Mouse (Mus musculus) right cerebral cortex, adult 18-20 months (tissue): ENCODE results near the gene Rnf43.
A peak's percentile ranks its signal among the peaks of the same experiment; 100 is the strongest.

Source experiments
- DNase-seq: peaks from one replicate; pipeline ENCODE4 v3.0.0; 2022; ENCODE audit warnings: mixed read lengths

Rnf43 gene

GRCm38 (mm10) chr11:87662407-87662806 is at the start of gene Rnf43:
TSS of gene Rnf43 (plus strand) at chr11:87662722.
- peak; percentile 87 for DNase-seq

DNA sequence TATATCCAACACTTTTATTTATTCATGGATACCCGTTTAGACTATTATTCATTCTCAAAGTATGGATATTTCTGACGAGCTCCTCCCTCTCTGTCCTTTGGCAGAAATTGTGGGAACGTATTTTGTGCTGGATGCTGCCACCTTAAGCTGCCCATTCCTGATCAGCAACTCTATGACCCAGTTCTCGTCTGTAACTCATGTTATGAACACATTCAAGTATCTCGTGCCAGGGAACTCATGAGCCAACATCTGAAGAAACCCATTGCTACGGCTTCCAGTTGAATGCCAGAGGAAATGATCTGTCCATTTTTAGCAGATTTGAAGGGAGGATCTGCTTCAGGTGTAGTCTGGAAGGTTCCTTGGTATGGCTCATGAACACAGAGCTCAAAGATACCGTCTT is 48.5 kb upstream of the Rnf43 start:
- DNase-seq: no peak

DNA sequence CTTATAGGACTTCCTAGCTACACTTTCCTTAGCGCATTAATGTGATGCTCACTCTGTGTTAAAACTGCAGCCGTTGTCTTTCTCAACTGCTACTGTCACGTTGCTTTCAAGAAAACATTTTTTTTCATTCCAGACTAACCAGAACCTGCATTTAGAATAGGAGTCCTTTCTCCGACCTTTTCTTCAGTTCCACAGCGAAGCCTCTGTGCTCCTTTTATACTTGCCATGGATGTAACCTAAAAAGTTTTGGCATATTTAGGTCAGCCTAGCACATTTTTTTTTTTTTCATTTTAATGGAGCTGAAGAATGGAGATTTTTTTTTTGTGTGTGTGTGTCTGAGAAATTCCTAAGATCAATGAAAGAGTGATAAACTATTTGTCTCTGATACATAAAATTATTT is 47.0 kb upstream of the Rnf43 start:
- no peak for DNase-seq

DNA sequence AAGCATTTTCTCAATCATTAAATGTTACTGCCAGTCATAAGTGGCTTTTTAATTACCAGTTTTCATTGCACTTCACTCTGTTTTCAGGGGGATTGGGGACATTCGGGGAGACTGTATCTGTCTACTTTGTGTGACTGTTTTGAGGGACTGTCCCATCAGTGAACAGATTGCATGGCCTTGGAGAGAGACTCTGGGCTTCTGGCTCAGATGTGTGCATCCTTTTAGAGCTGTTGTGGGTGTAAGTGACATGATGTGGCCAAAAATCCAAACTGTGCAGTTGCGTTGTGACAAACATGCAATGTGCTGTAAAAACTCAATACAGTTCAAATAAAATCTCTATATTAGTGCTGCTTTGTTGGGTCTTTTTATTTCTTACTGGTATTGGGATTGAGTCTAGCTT is 46.6 kb upstream of the Rnf43 start:
- no peak for DNase-seq

- DNase-seq: no peak
These were observed 45.6 kb upstream of the Rnf43 start, which contains the start of gene Hsf5 for GRCm38 (mm10) chr11:87616790-87617474. TSS of gene Hsf5 (plus strand) at chr11:87617164.

DNA sequence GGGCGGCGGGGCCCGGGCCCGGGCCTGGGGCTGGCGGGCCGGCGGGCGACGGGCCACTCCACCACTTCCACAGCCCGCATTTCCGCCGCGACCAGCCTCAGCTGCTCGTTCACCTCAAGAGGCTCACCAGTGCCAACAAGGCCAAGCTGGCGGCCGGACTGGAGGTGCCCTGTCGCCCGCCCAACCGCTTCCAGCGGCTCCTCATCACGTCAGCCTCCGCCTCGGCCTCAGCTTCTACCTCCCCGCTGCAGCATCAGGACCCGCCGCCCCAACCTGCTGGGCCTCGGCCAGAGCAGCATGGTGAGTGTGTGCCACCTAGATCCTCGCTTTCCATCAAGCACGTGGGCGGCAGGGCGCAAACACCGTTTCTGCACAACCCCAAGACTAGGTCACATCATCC is 44.9 kb upstream of the Rnf43 start:
- no peak for DNase-seq

DNA sequence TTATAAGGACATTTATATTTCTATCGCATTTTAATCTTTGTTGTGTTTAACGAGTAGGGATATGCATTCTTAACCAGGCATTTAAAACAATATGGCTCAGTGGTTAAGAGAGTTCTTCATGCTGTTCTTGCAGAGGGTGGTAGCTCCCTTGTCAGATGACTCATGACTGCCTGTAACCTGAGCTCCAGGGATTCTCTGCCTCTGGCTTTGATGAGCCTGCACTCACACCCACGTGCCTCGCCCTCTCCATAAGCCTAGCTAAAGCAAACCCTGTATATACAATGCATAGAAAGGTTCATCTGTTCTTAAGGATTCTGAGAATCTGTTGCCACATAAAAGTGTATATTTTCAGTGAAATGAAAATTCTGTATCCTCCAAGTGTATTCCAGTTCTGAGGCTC is 39.4 kb upstream of the Rnf43 start:
- no peak for DNase-seq

GRCm38 (mm10) chr11:87629859-87630258 is 32.7 kb upstream of the Rnf43 start:
- DNase-seq: no peak

DNA sequence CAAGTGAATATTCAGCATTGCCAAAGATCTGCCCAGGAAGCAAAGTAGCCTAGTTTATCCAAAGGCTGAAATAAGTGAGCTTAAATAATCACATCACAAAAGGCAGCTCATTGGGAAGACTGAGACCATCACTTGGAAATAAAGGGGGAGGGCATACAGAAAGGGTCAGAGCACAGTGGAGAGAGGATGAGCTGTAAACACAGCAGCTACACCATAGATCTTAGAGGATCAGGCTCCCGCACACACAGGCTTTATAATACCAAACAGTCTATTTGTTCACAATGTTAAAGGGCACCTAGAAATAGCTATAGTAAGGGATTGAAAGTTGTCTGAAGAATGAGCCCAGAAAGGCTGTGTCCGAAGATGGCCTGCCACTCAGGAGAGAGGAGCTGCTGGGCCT is 23.7 kb upstream of the Rnf43 start:
- no peak for DNase-seq

DNA sequence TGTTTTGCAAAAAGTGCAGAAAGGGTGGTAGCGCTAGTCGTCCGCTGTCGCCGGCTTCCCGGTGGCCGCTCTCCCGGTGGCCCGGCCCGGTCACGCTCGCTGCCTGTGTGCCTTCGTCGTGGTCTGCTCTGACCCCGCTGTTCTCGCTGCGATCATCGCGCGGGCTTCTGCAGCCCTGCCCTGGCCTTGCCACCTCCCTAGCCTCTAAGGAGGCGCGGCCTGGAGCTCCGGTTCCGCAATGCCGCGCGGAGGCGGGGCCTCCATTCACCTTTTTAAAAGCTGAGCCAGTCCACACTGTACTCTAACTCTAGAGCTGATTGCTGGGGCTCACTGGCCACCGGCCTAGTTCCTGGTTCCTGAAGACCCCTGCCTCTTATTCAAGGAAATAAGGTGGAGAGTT is 23.3 kb upstream of the Rnf43 start:
- DNase-seq: no peak

GRCm38 (mm10) chr11:87642865-87643264 is 19.7 kb upstream of the Rnf43 start:
- DNase-seq: no peak

GRCm38 (mm10) chr11:87654693-87655092 is 7.8 kb upstream of the Rnf43 start:
- no peak for DNase-seq

- no peak for DNase-seq
These were observed 3.3 kb upstream of the Rnf43 start for GRCm38 (mm10) chr11:87659216-87659615.

DNA sequence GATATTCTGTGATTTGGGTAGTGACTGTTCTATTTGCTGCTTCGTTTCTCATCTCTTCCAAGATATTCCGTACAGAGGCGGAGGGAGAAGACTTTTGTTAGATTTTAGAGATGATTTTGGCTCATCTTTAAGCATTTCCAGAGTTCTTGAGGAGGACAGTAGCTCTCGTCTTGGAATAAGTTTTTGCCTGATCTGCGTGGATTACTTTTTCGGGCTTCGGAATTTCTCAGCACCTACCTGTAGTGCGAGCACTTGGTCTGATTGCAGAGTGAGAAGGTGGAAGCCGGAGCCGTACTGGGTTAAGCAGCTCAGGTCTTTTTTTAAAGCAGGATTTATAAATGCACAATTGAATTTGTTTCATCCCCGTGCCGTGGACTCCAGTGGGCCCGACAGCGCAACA is 300 bp downstream of the Rnf43 start:
- no peak for DNase-seq

DNA sequence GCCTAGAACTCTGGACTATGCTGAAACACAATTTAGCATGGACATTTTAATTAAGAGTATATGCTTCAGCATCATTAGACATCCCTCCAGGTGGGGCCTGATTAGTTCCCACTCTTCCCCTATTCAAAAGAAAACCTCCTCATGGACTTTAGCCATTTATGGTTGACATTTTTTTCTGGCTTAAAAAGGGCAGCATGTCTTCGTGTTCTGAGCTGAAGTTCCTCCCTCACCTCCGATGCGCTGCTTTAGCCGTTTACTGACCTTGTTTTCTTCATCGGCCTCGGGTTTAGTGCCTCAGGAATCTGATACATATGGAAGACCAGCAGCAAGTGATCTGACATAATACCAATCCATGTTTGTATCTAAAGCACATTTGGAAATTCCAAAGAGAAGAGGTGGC is 1.4 kb downstream of the Rnf43 start:
- DNase-seq: no peak

GRCm38 (mm10) chr11:87664521-87664920 is 2.0 kb downstream of the Rnf43 start:
- DNase-seq: no peak

DNA sequence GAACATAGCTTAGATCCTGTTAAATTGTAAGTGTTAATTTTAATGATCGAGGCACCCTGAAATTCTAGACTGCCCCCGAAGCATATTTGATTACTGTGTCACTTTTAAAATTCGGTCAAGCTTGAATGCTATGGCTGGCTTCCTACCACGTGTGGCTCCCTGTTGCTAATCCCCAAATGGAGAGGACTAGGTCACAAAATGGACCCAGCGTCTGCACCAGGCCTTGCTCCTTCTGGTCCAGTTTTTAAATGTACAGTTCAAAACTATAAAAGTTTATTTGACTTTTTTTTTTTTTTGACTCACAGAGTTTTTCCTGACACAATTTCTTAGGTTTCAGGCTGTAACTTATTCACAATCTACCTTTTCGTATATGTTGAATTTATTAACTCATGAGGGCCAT is 2.7 kb downstream of the Rnf43 start:
- no peak for DNase-seq

DNA sequence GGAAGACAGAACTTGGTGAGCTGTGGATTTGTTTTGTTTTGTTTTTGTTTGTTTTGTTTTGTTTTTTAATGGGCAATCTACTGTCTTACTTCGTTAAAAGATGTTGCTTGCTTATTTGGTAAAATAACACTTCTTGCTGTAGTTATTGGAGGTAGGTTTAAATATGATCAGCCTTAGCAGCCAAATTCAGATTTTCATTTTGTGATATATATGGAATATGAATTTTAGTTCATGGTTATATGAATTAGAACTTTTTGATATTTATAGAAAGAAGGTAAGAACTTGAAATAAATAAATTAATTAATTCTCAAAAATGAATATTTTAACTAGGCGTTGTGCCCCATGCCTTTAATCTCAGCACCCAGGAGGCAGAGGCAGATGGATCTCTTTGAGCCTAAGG is 3.1 kb downstream of the Rnf43 start:
- no peak for DNase-seq

- DNase-seq: no peak
These were observed 3.9 kb downstream of the Rnf43 start for GRCm38 (mm10) chr11:87666256-87667035.

DNA sequence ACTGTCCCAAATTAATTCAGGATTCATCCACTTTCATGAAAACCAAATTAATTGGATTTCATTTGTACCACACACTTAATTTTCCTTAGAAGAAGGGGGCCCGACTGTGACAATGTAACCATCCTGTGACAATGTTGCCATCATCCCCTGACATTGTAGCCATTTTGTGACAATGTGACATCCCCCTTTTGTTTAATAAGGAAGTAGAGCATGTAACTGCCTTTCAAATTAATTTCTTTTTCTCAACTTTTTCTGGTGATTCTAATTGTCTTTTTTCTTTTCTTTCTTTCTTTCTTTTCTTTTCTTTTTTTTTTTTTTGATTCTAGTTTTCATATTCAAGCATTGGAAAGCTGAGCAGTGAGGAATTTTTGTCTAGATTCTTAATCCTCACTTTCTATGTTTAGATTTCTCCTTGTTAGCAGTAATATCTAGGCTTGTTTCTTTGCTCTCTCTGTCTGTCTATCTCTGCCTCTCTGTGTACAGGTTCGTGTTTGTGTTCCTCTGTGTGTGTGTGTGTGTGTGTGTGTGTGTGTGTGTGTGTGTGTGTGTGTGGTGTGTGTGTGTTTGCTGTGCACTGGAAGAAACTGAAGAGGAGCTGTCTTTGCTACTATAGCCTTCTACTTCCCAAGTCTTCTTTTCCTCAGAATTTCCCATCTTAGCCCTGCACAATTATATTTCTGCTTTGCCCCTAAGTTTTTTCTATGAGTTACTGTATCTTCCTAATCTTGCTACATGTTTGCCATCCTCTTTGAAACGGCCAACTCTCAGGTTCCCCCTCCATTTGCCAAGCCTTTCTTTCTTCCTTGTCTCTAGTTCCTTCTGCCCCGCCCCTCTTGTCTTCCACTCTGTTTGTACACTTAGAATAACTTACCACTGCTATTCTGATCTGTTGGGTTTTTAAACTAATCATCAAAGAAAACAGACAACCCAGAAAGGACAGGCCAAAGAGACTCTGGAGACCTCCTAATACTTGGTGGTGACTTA is 4.9 kb downstream of the Rnf43 start:
- no peak for DNase-seq

DNA sequence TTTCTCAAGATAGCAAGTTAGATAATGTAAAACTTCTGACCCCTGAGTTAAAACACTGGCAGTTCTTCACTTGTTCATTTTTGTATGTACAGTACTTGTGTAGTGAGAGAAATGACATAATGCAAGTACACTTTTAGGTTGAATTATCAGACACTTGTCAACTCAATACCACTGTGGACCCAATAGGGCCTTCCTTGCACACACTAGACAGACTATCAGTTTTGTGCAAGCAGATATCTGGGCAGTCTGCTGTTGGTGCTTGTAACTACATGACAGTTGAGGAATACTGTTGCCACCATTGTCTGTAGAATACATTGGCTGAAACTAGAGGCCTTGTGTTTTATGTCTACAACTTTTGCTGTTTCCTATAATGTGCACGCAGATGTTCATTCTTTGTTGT is 10.8 kb downstream of the Rnf43 start:
- DNase-seq: no peak

DNA sequence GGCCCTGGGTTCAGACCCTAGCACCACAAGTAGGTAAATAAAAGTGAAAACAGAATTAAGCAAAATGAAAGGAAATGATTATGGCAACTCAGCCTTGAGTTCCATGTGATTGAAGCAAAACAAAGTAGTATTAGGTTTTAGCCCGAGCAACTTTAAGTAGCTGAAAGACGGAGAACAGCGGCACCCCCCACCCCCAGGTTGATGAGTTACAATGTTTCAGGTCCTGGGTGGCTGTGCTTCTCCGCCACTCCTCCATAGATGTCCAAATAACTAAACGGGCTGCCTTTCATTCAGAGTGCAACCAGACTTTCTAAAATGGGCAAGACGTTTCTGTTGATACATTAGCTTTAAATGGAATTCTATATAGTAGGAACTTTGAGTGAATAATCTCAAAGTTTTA is 13.1 kb downstream of the Rnf43 start:
- no peak for DNase-seq

DNA sequence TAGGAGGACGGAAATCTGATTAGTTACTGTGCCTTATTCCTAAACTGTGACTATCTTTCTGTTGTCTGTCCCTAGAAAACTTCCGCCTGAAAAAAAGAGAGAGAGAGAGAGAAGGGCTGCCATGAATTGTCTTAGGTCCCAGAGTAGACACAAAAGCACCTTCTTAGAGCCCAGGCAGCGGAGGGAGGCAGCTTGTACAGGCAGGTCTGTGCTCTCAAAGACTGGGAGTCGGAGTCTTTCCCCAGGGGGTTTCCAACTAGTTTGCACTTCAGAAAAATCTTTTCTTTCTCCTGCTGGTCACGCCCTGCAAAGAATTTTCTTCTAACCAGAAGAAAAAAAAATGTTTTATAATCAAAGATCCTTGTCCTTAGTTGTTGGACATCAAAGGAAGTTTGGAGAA is 15.2 kb downstream of the Rnf43 start:
- DNase-seq: no peak
